Mouse (Mus musculus): Measurements from ENCODE around the gene Gm3376. TPM values are rescaled to one million over a fixed set of nuclear protein-coding genes. Genes with fewer than 3 reads are reported as not detected.
"Not testable (repeated sequence)": the region's sequence is repeated elsewhere in the genome, so short reads cannot be mapped to it uniquely, and the experiment has no call there.

Gm3376 gene
- total RNA-seq (2021): not detected

DNA sequence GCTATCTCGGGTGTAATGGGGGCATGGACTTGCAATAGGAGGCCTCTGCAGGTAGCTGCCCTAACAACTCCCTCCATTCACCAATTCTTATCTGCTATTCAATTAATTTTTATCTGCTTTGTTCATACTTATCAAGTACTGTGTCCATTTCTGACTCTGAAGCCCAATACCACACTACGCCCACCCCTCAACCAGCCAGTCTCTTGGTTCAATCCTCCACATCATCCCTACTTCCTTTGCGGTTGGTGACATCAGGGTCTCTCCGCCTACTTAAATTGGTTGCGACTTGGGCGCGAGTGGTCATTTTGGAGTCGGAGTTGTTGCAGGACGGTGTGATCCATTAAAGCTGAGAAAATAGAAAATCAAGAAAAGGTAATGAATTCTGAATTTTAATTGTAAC lies at the start of gene Gm3376:
Gm3376 (plus strand) TSS at position 301 of the 400 bp plus-strand sequence.
- intact Hi-C loops (cut with DNase I): not testable (repeated sequence)

More for the DNA sequence above, at the start of gene Gm3376:
- DNase-seq: not testable (repeated sequence)
